In genomic region chr13:73688934-73689333, GRCm38 (mm10) we compare ENCODE assay signal across 32 mouse cellular contexts. TPM values are rescaled to one million over a fixed set of nuclear protein-coding genes. Genes with fewer than 3 reads are reported as not detected.
A peak's percentile ranks its signal among the peaks of the same experiment; 100 is the strongest.
DNase-seq lines count a peak whose midpoint lies in the region; TF ChIP-seq lines count a peak whose summit lies in the region.
"Had no signal": no experiment of that assay in that cellular context is flagged by ENCODE, and none has a peak within 500 bp of the region (broad histone marks: within the 10 kb centered on the region; RNA-seq: fewer than 3 reads in every experiment).

No protein-coding gene starts in this region.

- H3K4me3 ChIP-seq in thymus, adult 2 months (ENCODE audit: control insufficient read depth, insufficient read depth, low read length): peak overlapping the region; percentile 42
- H3K4me3 ChIP-seq: embryonic facial prominence, embryonic 12.5 days; embryonic facial prominence, embryonic 15.5 days; heart, adult 2 months; heart, embryonic 10.5 days; heart, embryonic 13.5 days had no signal

- H3K27ac ChIP-seq in thymus, adult 2 months (ENCODE audit: control insufficient read depth, insufficient read depth, low read length): peak overlapping the region; percentile 87
- H3K27ac ChIP-seq: embryonic facial prominence, embryonic 12.5 days; embryonic facial prominence, embryonic 15.5 days; heart, adult 2 months; heart, embryonic 10.5 days; heart, embryonic 13.5 days; hindbrain, embryonic 14.5 days; hindbrain, postnatal 0 days had no signal

- no peaks in the 10 kb centered on the region for H3K36me3 ChIP-seq in thymus, adult 2 months (ENCODE audit: control insufficient read depth, insufficient read depth, low read length)
- H3K36me3 ChIP-seq: embryonic facial prominence, embryonic 12.5 days; embryonic facial prominence, embryonic 15.5 days; heart, embryonic 10.5 days; heart, embryonic 13.5 days had no signal

- H3K27me3 ChIP-seq in thymus, adult 2 months (ENCODE audit: control insufficient read depth, insufficient read depth, low read length): no peaks in the 10 kb centered on the region
- H3K27me3 ChIP-seq: embryonic facial prominence, embryonic 12.5 days; embryonic facial prominence, embryonic 15.5 days had no signal

- DNase-seq in thymus, adult 2 months: peak; percentile 73
- peak; percentile 82 for DNase-seq in thymus, postnatal 14 days
- peak; percentile 71 for DNase-seq in thymus, postnatal 4 days
- DNase-seq in frontal cortex, postnatal 36 days (ENCODE audit: low spot score in 2 of 2): no peak
- DNase-seq in cerebellum, postnatal 36 days: no peak
- DNase-seq in T-cell, adult 2 months (ENCODE audit: low spot score): no peak
- DNase-seq: adrenal gland, adult 8-10 months; adrenal gland, postnatal 25 days; cerebellum, adult 11-12 months; cerebellum, adult 8-10 months; cerebellum, postnatal 14 days; forebrain, postnatal 0 days; gastrocnemius, postnatal 36 days; heart, adult 2 months; heart, postnatal 14 days; heart, postnatal 4 days had no signal

- WGBS in thymus, adult 2 months: 28% methylated on average over 4 of the region's 4 CpGs

- peak; percentile 53; the same call in 1 of the 2 replicates for TF ChIP-seq POLR2A in thymus, adult 2 months (IDR thresholded peaks at IDR 0.05; ENCODE audit: control insufficient read depth, extremely low read depth, insufficient read depth, low read length, poor library complexity)

- H3K4me1 ChIP-seq in thymus, adult 2 months (replicated peaks; ENCODE audit: control insufficient read depth, insufficient read depth, low read length): peaks cover 78% of the 10 kb centered on the region
- H3K4me1 ChIP-seq: embryonic facial prominence, embryonic 12.5 days; embryonic facial prominence, embryonic 15.5 days; heart, embryonic 13.5 days had no signal

- peak; percentile 19; the same call in 1 of the 2 replicates for TF ChIP-seq CTCF in thymus, adult 2 months (IDR thresholded peaks at IDR 0.05; ENCODE audit: borderline replicate concordance, control insufficient read depth, extremely low read depth, insufficient read depth, low read length, poor library complexity)

RNA-seq across cellular contexts. Expression of gene Slc6a18, which starts 11.1 kb away (rescaled TPM):
- 0.15 and 0.26 TPM in 2 replicates for polyA plus RNA-seq in thymus, adult 2 months (2012; rRNA removed)
- polyA plus RNA-seq: activated CD4-positive, CD25-positive, alpha-beta regulatory T cell, adult 4 months; brain, embryonic 14.5 days; C2C12; CD4-positive, CD25-positive, alpha-beta regulatory T cell, adult 4 months; embryonic facial prominence, embryonic 12.5 days; embryonic facial prominence, embryonic 15.5 days; forebrain, embryonic 11.5 days; forebrain, embryonic 14.5 days; forebrain, postnatal 0 days; frontal cortex, adult 2 months; heart, adult 2 months; heart, embryonic 10.5 days; heart, embryonic 13.5 days; heart, embryonic 16.5 days; hindbrain, embryonic 11.5 days; hindbrain, embryonic 14.5 days; hindbrain, postnatal 0 days; inflammation-experienced regulatory T-cells, adult 6 months had no signal

RNA-seq across cellular contexts. Expression of gene Slc6a19, which starts 15.7 kb away (rescaled TPM):
- polyA plus RNA-seq in thymus, adult 2 months (2012; rRNA removed): 18.6 and 40.6 TPM in 2 replicates
- polyA plus RNA-seq: C2C12; CD4-positive, CD25-positive, alpha-beta regulatory T cell, adult 4 months; forebrain, embryonic 11.5 days; heart, embryonic 13.5 days; hindbrain, embryonic 11.5 days; inflammation-experienced regulatory T-cells, adult 6 months had no signal

RNA-seq across cellular contexts. Expression of gene Slc12a7, which starts 44.0 kb away (rescaled TPM):
- 144 and 156 TPM in 2 replicates for polyA plus RNA-seq in thymus, adult 2 months (2012; rRNA removed)

Comparison
In these comparisons a context has a peak if more than half of its experiments do, and no peak if none do; other contexts are left out.
1. DNase-seq: peak in thymus, adult 2 months (single experiment), thymus, postnatal 14 days (single experiment) and thymus, postnatal 4 days (single experiment); none in frontal cortex, postnatal 36 days (0 of 2), cerebellum, postnatal 36 days (0 of 2) and T-cell, adult 2 months (single experiment).